Mouse (Mus musculus) brain, embryonic 14.5 days (tissue): ENCODE measurements around the gene Tbc1d8b.

Source experiments
- CTCF ChIP-seq: fragments of 200-500 bp; IDR thresholded peaks from 2 replicates; pipeline ENCODE4 v1.5.1; 2012; ENCODE audit warnings: inconsistent platforms, mild to moderate bottlenecking, moderate library complexity, borderline replicate concordance; ENCODE audit not compliant: insufficient read depth, insufficient read length; ENCODE audit errors: extremely low read depth
- POLR2A ChIP-seq: fragments of 200-500 bp; IDR thresholded peaks from 2 replicates; pipeline ENCODE4 v1.6.1; 2012; ENCODE audit warnings: mild to moderate bottlenecking, inconsistent platforms, borderline replicate concordance; ENCODE audit not compliant: poor library complexity, insufficient read depth, insufficient read length, severe bottlenecking; ENCODE audit errors: extremely low read depth

DNA sequence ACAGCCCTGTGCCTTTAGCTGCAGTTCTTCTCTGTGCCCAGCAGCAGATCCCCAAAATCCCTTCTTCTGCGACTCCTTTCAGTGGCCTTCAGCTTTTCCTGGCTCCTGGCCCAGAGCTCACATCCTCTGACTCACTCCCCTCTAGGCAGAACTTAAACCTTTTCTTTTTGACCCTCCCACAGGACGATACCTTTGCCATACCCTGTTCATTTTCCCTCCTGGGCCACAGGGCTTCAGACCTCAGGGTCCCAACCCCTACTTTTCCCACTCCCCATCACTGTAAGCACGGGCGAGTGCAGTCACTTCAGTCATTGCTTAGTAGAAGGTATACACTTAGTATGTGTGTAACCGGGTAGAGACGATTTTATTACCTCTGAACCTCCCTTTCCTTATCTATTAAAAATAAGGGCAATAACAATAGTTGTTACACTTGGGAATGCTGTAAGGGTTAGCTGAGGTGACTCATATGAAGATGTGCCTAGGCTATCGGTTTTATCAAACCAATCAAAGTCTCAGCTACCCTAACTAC, 90.4 kb downstream of the Tbc1d8b start:
- TF ChIP-seq CTCF (no peak), POLR2A (no peak)
